Mouse (Mus musculus) 3134 (cell line): Measurements from ENCODE around the gene Defb48.
A peak's percentile ranks its signal among the peaks of the same experiment; 100 is the strongest.

Source experiments
- DNase-seq: peaks from one replicate; pipeline ENCODE4 v3.0.0-alpha.2; 2011; ENCODE audit warnings: low spot score; ENCODE audit not compliant: insufficient read length; ENCODE audit errors: extremely low read depth

The Defb48 gene

GRCm38 (mm10) chr14:62984410-62984809, at the start of gene Defb48:
TSS of gene Defb48 (minus strand) at chr14:62984510.
- DNase-seq: no peak

- DNase-seq: peak; percentile 31
Observed at GRCm38 (mm10) chr14:63020524-63021156, 36.3 kb upstream of the Defb48 start.

GRCm38 (mm10) chr14:63014667-63015066, 30.4 kb upstream of the Defb48 start:
- peak; percentile 27 for DNase-seq

GRCm38 (mm10) chr14:63013082-63013481, 28.8 kb upstream of the Defb48 start:
- DNase-seq: no peak

- DNase-seq: no peak
Observed at GRCm38 (mm10) chr14:63011471-63011870, 27.2 kb upstream of the Defb48 start, which contains the start of gene Defb43. TSS of gene Defb43 (plus strand) at chr14:63011771.

- DNase-seq: no peak
Observed at GRCm38 (mm10) chr14:63002588-63002987, 18.3 kb upstream of the Defb48 start.

- no peak for DNase-seq
Observed at GRCm38 (mm10) chr14:62998977-62999376, 14.7 kb upstream of the Defb48 start.

GRCm38 (mm10) chr14:62997777-62998176, 13.5 kb upstream of the Defb48 start, which contains the start of gene Defb47:
TSS of gene Defb47 (plus strand) at chr14:62998077.
- DNase-seq: no peak

GRCm38 (mm10) chr14:62991849-62992510, 7.7 kb upstream of the Defb48 start:
- DNase-seq: peak; percentile 4

GRCm38 (mm10) chr14:62991271-62991670, 7.0 kb upstream of the Defb48 start:
- DNase-seq: peak; percentile 10

GRCm38 (mm10) chr14:62979815-62980214, 4.5 kb downstream of the Defb48 start:
- no peak for DNase-seq

- DNase-seq: peak; percentile 24
Observed at GRCm38 (mm10) chr14:62975046-62975445, 9.3 kb downstream of the Defb48 start.

GRCm38 (mm10) chr14:62965811-62966520, 18.3 kb downstream of the Defb48 start:
- no peak for DNase-seq

GRCm38 (mm10) chr14:62965342-62965741, 19.0 kb downstream of the Defb48 start:
- no peak for DNase-seq

GRCm38 (mm10) chr14:62963632-62964031, 20.7 kb downstream of the Defb48 start:
- no peak for DNase-seq

GRCm38 (mm10) chr14:62956091-62956490, 28.2 kb downstream of the Defb48 start:
- no peak for DNase-seq

- DNase-seq: no peak
Observed at GRCm38 (mm10) chr14:62946794-62947193, 37.5 kb downstream of the Defb48 start.

GRCm38 (mm10) chr14:62940383-62941074, 43.8 kb downstream of the Defb48 start:
- DNase-seq: peak; percentile 70

- no peak for DNase-seq
Observed at GRCm38 (mm10) chr14:62939435-62939834, 44.9 kb downstream of the Defb48 start.

GRCm38 (mm10) chr14:62937675-62938074, 46.6 kb downstream of the Defb48 start:
- DNase-seq: no peak
